Mouse (Mus musculus): ENCODE data around the gene Olfr1093.

Olfr1093 gene

GRCm38 (mm10) chr2:86782179-86782578, at the start of gene Olfr1093:
TSS of gene Olfr1093 (plus strand) at chr2:86782479.
- no peak for DNase-seq (ENCODE audit: inconsistent age in 2 of 2, low spot score in 1 of 2)

GRCm38 (mm10) chr2:86733601-86734000, 48.7 kb upstream of the Olfr1093 start, which contains the start of gene Olfr1089:
TSS of gene Olfr1089 (minus strand) at chr2:86733701.
- DNase-seq (ENCODE audit: inconsistent age in 2 of 2, low spot score in 1 of 2), result no peak

DNA sequence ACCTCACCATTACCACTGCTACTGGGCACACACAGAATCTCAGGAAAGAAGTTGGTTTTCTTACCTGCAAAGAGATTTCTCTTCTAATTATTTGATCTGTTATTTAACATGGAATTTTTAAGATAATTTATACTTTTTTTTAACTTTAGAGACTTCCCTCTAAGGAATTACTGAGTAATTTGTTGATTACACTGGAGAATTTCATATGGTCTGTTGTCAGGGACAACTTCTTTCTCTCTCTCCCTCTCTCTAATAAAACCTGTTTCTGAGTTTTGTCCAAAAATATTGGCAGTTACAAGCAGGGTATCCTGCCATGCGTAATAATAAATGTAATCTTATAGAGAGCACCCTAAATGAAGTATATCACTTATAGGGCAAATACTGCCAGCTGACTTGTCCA, 23.4 kb upstream of the Olfr1093 start, which contains the start of gene Olfr1090:
Olfr1090 (minus strand) TSS at position 101 of the 400 bp plus-strand sequence.
- DNase-seq (ENCODE audit: inconsistent age in 2 of 2, low spot score in 1 of 2), result no peak

DNA sequence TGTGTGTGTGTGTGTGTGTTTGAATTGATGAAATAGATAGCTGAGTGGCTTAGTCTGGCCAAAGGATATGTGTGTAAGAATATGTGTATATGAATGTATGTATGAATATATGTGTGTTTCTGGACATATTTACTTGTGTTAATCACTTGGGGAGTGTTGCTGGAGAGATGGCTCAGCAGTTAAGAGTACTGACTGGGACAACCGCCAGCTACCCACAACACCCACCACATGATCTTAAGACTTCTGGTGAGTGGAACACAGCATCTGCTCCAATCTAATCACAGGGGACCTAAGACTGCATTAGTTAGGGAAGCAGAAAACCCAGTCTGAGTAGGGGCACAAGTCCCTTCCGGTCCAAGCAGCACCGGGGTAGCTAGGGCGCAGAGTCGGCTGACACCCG, 21.2 kb upstream of the Olfr1093 start:
- no peak for DNase-seq (ENCODE audit: inconsistent age in 2 of 2, low spot score in 1 of 2)

GRCm38 (mm10) chr2:86809918-86810317, 27.6 kb downstream of the Olfr1093 start, which contains the start of gene Olfr141:
TSS of gene Olfr141 (minus strand) at chr2:86810018.
- DNase-seq (ENCODE audit: inconsistent age in 2 of 2, low spot score in 1 of 2), result no peak

DNA sequence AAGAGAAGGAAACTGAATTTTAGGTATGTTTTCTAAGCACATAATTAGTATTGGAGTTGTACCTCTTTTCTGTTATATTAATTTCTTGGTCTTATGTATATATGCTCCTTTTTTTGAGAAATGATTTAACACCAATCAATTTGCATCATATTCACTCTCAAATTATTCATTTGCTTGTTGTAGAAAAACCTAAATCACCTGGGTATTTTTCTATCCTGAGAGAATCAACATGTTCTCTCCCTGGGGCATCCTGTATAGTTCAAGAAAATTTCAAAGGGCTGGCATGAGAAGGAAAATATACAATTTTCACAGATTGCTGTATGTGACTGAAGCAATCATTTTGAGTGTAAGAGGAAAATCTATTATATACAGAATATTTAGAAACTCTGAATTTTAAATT, 42.1 kb downstream of the Olfr1093 start, which contains the start of gene Olfr1094:
Olfr1094 (plus strand) TSS at position 301 of the 400 bp plus-strand sequence.
- no peak for DNase-seq (ENCODE audit: inconsistent age in 2 of 2, low spot score in 1 of 2)
